Mouse (Mus musculus) embryo, embryonic 11.5 days (tissue): ENCODE measurements at regions not wholly inside any gene's neighbourhood (a gene's known extent, or its start where the extent isn't known, plus 50 kb on each side); places are given as distances from the start of the nearest gene placed in this dataset.

Experiments used
- DNase-seq: peaks from one replicate; pipeline ENCODE4 v3.0.0-alpha.2; 2012; ENCODE audit warnings: low read depth, low spot score

- DNase-seq, result no peak
Measured at GRCm38 (mm10) chr3:52555038-52555437, 286.9 kb downstream of the Foxo1 start.

GRCm38 (mm10) chr3:52554490-52554889, 286.4 kb downstream of the Foxo1 start:
- no peak for DNase-seq

GRCm38 (mm10) chr3:52548201-52548893, 280.2 kb downstream of the Foxo1 start:
- no peak for DNase-seq

- no peak for DNase-seq
Measured at GRCm38 (mm10) chr3:52546035-52546434, 277.9 kb downstream of the Foxo1 start.

- DNase-seq, result no peak
Measured at GRCm38 (mm10) chr3:52543006-52543405, 274.9 kb downstream of the Foxo1 start.

GRCm38 (mm10) chr3:52540862-52541380, 272.8 kb downstream of the Foxo1 start:
- no peak for DNase-seq

- DNase-seq, result no peak
Measured at GRCm38 (mm10) chr3:52539813-52540378, 271.8 kb downstream of the Foxo1 start.

GRCm38 (mm10) chr3:52538306-52538705, 270.2 kb downstream of the Foxo1 start:
- DNase-seq, result no peak

- no peak for DNase-seq
Measured at GRCm38 (mm10) chr3:52537362-52537911, 269.3 kb downstream of the Foxo1 start.

GRCm38 (mm10) chr3:52535411-52536021, 267.4 kb downstream of the Foxo1 start:
- no peak for DNase-seq

- DNase-seq, result no peak
Measured at GRCm38 (mm10) chr3:52534118-52534517, 266.0 kb downstream of the Foxo1 start.

- DNase-seq, result no peak
Measured at GRCm38 (mm10) chr3:52531686-52532351, 263.7 kb downstream of the Foxo1 start.

GRCm38 (mm10) chr3:52530406-52530970, 262.4 kb downstream of the Foxo1 start:
- no peak for DNase-seq

GRCm38 (mm10) chr3:52529136-52529535, 261.0 kb downstream of the Foxo1 start:
- no peak for DNase-seq

- no peak for DNase-seq
Measured at GRCm38 (mm10) chr3:52528521-52528920, 260.4 kb downstream of the Foxo1 start.

GRCm38 (mm10) chr3:52527781-52528180, 259.6 kb downstream of the Foxo1 start:
- no peak for DNase-seq

- DNase-seq, result no peak
Measured at GRCm38 (mm10) chr3:52527010-52527754, 259.0 kb downstream of the Foxo1 start.

GRCm38 (mm10) chr3:52522886-52523285, 254.8 kb downstream of the Foxo1 start:
- no peak for DNase-seq

- no peak for DNase-seq
Measured at GRCm38 (mm10) chr3:52520609-52520947, 252.4 kb downstream of the Foxo1 start.

GRCm38 (mm10) chr3:52519910-52520608, 251.9 kb downstream of the Foxo1 start:
- DNase-seq, result no peak
